Mouse (Mus musculus) right cerebral cortex, postnatal 25 days (tissue): Measurements from ENCODE around the gene Cplx3.

ENCODE experiments used
- DNase-seq: peaks from one replicate; pipeline ENCODE4 v3.0.0; 2022

Cplx3 gene

GRCm38 (mm10) chr9:57598851-57599563 is 7.1 kb downstream of the Cplx3 start:
- DNase-seq: no peak

GRCm38 (mm10) chr9:57597929-57598382 is 8.1 kb downstream of the Cplx3 start:
- DNase-seq: no peak

- no peak for DNase-seq
Observed at GRCm38 (mm10) chr9:57597265-57597664, 8.8 kb downstream of the Cplx3 start.

GRCm38 (mm10) chr9:57594174-57594509 is 11.9 kb downstream of the Cplx3 start:
- no peak for DNase-seq

GRCm38 (mm10) chr9:57593454-57594173 is 12.5 kb downstream of the Cplx3 start:
- DNase-seq: no peak

GRCm38 (mm10) chr9:57590726-57591125 is 15.4 kb downstream of the Cplx3 start:
- no peak for DNase-seq

GRCm38 (mm10) chr9:57589224-57590126 is 16.6 kb downstream of the Cplx3 start, which contains the start of gene Ulk3:
Gene Ulk3 (plus strand): TSS chr9:57589452.
- DNase-seq: peak; percentile 86

- DNase-seq: no peak
Observed at GRCm38 (mm10) chr9:57584991-57585390, 21.1 kb downstream of the Cplx3 start.

- DNase-seq: no peak
Observed at GRCm38 (mm10) chr9:57577144-57577849, 28.8 kb downstream of the Cplx3 start.

- no peak for DNase-seq
Observed at GRCm38 (mm10) chr9:57575577-57575976, 30.5 kb downstream of the Cplx3 start.

GRCm38 (mm10) chr9:57574397-57574796 is 31.7 kb downstream of the Cplx3 start:
- no peak for DNase-seq

- no peak for DNase-seq
Observed at GRCm38 (mm10) chr9:57568500-57568899, 37.6 kb downstream of the Cplx3 start.

GRCm38 (mm10) chr9:57566846-57567245 is 39.2 kb downstream of the Cplx3 start:
- DNase-seq: no peak

- DNase-seq: peak; percentile 63
Observed at GRCm38 (mm10) chr9:57565741-57566221, 40.3 kb downstream of the Cplx3 start.

GRCm38 (mm10) chr9:57564609-57565008 is 41.5 kb downstream of the Cplx3 start:
- DNase-seq: no peak

GRCm38 (mm10) chr9:57562896-57563372 is 43.1 kb downstream of the Cplx3 start:
- peak; percentile 28 for DNase-seq

- DNase-seq: no peak
Observed at GRCm38 (mm10) chr9:57561711-57562099, 44.4 kb downstream of the Cplx3 start.

GRCm38 (mm10) chr9:57560861-57561710 is 45.0 kb downstream of the Cplx3 start, which contains the start of gene Scamp2:
Gene Scamp2 (plus strand): TSS chr9:57560943.
- DNase-seq: peak; percentile 94

GRCm38 (mm10) chr9:57560263-57560662 is 45.8 kb downstream of the Cplx3 start:
- DNase-seq: no peak

- no peak for DNase-seq
Observed at GRCm38 (mm10) chr9:57559568-57559967, 46.5 kb downstream of the Cplx3 start.

GRCm38 (mm10) chr9:57558625-57559024 is 47.5 kb downstream of the Cplx3 start:
- no peak for DNase-seq
